Mouse (Mus musculus) cerebellum, adult 2 months (tissue): ENCODE measurements around the gene Cbfa2t2.

Experiments
- CTCF ChIP-seq: fragments of 200-500 bp; IDR thresholded peaks from 2 replicates; pipeline ENCODE4 v1.5.1; 2011; ENCODE audit warnings: low read depth, mild to moderate bottlenecking, control low read depth, low read length, moderate library complexity, borderline replicate concordance; ENCODE audit not compliant: insufficient read depth
- POLR2A ChIP-seq: fragments of 200-500 bp; IDR thresholded peaks from 2 replicates; pipeline ENCODE4 v1.6.1; 2011; ENCODE audit warnings: low read length, control low read depth, borderline replicate concordance; ENCODE audit not compliant: insufficient read depth

DNA sequence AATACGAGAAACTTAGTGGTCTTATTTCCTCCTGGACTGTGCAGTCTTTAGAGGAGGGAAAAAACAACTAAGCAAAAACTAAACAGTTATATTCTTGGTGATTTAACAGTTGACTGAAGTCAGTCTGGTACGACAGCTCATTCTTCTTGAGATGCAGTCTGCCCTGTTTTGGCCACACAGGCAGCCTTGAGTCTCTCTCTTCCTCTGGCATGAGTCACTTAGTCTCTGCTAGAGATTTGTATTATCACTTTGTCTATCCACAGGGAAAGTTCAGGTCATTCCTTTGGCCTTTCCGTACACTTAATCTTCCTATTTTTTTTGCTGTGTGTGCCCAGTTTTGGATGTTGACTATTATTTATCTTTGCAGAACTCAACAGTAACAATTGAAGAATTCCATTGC is 73.9 kb downstream of the Cbfa2t2 start:
- TF ChIP-seq CTCF, result no peak
- TF ChIP-seq POLR2A, result no peak
